Mouse (Mus musculus) spleen, adult 18-20 months (tissue): ENCODE data around the gene Metap1d.

Experiments used
- DNase-seq, 2 experiments: peaks; one replicate each; pipeline ENCODE4 v3.0.0; 2022; ENCODE audit warnings: mixed read lengths in 2 of 2

The Metap1d gene

GRCm38 (mm10) chr2:71475760-71476159 is 22.7 kb downstream of the Metap1d start:
- DNase-seq = no peak

- DNase-seq = no peak
Observed at GRCm38 (mm10) chr2:71477787-71478186, 24.7 kb downstream of the Metap1d start.

- DNase-seq = no peak
Observed at GRCm38 (mm10) chr2:71479917-71480316, 26.8 kb downstream of the Metap1d start.

- no peak for DNase-seq
Observed at GRCm38 (mm10) chr2:71481825-71482224, 28.7 kb downstream of the Metap1d start.

- DNase-seq = no peak
Observed at GRCm38 (mm10) chr2:71483046-71483716, 30.1 kb downstream of the Metap1d start.

GRCm38 (mm10) chr2:71483717-71484066 is 30.6 kb downstream of the Metap1d start:
- DNase-seq = no peak

- no peak for DNase-seq
Observed at GRCm38 (mm10) chr2:71491295-71491694, 38.2 kb downstream of the Metap1d start.

- DNase-seq = no peak
Observed at GRCm38 (mm10) chr2:71493161-71493683, 40.1 kb downstream of the Metap1d start.

- DNase-seq = no peak
Observed at GRCm38 (mm10) chr2:71494503-71494902, 41.4 kb downstream of the Metap1d start.

- no peak for DNase-seq
Observed at GRCm38 (mm10) chr2:71494971-71495370, 41.9 kb downstream of the Metap1d start.

- no peak for DNase-seq
Observed at GRCm38 (mm10) chr2:71497175-71497574, 44.1 kb downstream of the Metap1d start.

- no peak for DNase-seq
Observed at GRCm38 (mm10) chr2:71499276-71500230, 46.5 kb downstream of the Metap1d start.

GRCm38 (mm10) chr2:71504852-71505251 is 51.8 kb downstream of the Metap1d start:
- no peak for DNase-seq

GRCm38 (mm10) chr2:71511209-71511608 is 58.1 kb downstream of the Metap1d start:
- no peak for DNase-seq

GRCm38 (mm10) chr2:71512326-71512725 is 59.2 kb downstream of the Metap1d start:
- no peak for DNase-seq

- DNase-seq = no peak
Observed at GRCm38 (mm10) chr2:71516995-71517394, 63.9 kb downstream of the Metap1d start.

- DNase-seq = no peak
Observed at GRCm38 (mm10) chr2:71517466-71518099, 64.5 kb downstream of the Metap1d start.

GRCm38 (mm10) chr2:71522871-71523270 is 69.8 kb downstream of the Metap1d start:
- no peak for DNase-seq

- no peak for DNase-seq
Observed at GRCm38 (mm10) chr2:71523431-71523830, 70.4 kb downstream of the Metap1d start.

- no peak for DNase-seq
Observed at GRCm38 (mm10) chr2:71524763-71525162, 71.7 kb downstream of the Metap1d start.

- DNase-seq = no peak
Observed at GRCm38 (mm10) chr2:71526595-71527322, 73.7 kb downstream of the Metap1d start.

- DNase-seq = no peak
Observed at GRCm38 (mm10) chr2:71527323-71528013, 74.4 kb downstream of the Metap1d start.
